Mouse (Mus musculus): ENCODE measurements around the gene Pacsin1.

DNA sequence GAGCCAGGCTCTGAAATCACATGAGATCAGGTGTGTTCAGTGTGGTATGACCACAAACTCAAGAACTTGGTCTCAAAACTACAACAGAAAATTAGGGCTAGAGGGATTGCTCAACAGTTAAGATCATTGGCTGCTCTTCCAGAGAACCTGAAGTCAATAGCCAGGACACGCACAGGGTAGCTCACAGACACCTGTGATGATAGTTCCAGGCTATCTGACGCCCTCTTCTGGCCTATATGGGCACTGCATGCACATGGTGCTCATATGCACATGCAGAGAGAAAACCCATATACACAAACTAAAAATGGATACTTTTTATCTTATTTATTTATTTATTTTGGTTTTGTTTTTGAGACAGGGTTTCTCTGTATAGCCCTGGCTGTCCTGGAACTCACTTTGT, 10.7 kb upstream of the Pacsin1 start:
- no peak for TF ChIP-seq POLR2A (IDR thresholded peaks at IDR 0.05; ENCODE audit: extremely low read depth, insufficient read depth, low read length)
- peak; percentile 34; the same call in 1 of the 2 replicates for TF ChIP-seq CTCF (IDR thresholded peaks at IDR 0.05; ENCODE audit: low read depth, low read length)
